Mouse (Mus musculus) megakaryocyte, embryonic 14.5 days (primary cell): ENCODE data around the gene Dock9. TPM values are rescaled to one million over a fixed set of nuclear protein-coding genes. Genes with fewer than 3 reads are reported as not detected.

ENCODE experiments used
- H3K27me3 ChIP-seq: replicated peaks from 2 replicates; pipeline ENCODE3; 2012; ENCODE audit warnings: inconsistent platforms
- H3K36me3 ChIP-seq: replicated peaks from 2 replicates; pipeline ENCODE3; 2012; ENCODE audit warnings: low read length, inconsistent platforms, mixed read lengths
- H3K4me1 ChIP-seq: 2 replicates; pipeline ENCODE4 v1.6.1; 2012; ENCODE audit warnings: inconsistent platforms
- H3K4me3 ChIP-seq: replicated peaks from 2 replicates; pipeline ENCODE3; 2012; ENCODE audit warnings: moderate library complexity, mild to moderate bottlenecking, inconsistent platforms
- H3K9me3 ChIP-seq: 2 replicates; pipeline ENCODE4 v1.6.1; 2012; ENCODE audit warnings: inconsistent platforms
- FLI1 ChIP-seq: IDR thresholded peaks from 2 replicates; pipeline ENCODE4 v1.6.1; 2012; ENCODE audit warnings: low read length, inconsistent platforms, mixed read lengths
- GATA1 ChIP-seq: IDR thresholded peaks from 3 replicates; pipeline ENCODE4 v1.6.1; 2012; ENCODE audit warnings: mixed read lengths, low read length, inconsistent platforms, borderline replicate concordance
- polyA plus RNA-seq: library from polyadenylated mRNA; stranded (reverse); fragments of >175 nt; gene quantifications from 2 replicates; pipeline ENCODE4 v1.2.3, GENCODE M21; 2012; ENCODE audit warnings: low replicate concordance; ENCODE audit not compliant: insufficient read depth

Gene Dock9
- polyA plus RNA-seq, result 0.13 TPM in 1 of 2 replicates, not detected in the other

GRCm38 (mm10) chr14:121797457-121798410 lies at the start of gene Dock9:
Gene Dock9, minus strand, starts transcription at chr14:121797837.
- no peaks in the 10 kb centered on the region for H3K36me3 ChIP-seq
- H3K4me3 ChIP-seq, result peak within 1 kb of the TSS; percentile 95
- H3K27me3 ChIP-seq, result peaks cover 41% of the 10 kb centered on the region
- TF ChIP-seq GATA1, result no peak
- TF ChIP-seq FLI1, result no peak
- H3K4me1 ChIP-seq, result peaks cover 18% of the 10 kb centered on the region
- H3K9me3 ChIP-seq, result no peaks in the 10 kb centered on the region

GRCm38 (mm10) chr14:121844486-121844885 lies 46.8 kb upstream of the Dock9 start:
- Histone ChIP-seq H3K9me3 (peaks cover 19% of the 10 kb centered on the region), H3K4me3 (no peak overlapping the region), H3K4me1 (no peaks in the 10 kb centered on the region), H3K27me3 (peaks cover 2% of the 10 kb centered on the region), H3K36me3 (no peaks in the 10 kb centered on the region)
- TF ChIP-seq GATA1 (no peak), FLI1 (no peak)

- H3K9me3 ChIP-seq, result peaks cover 52% of the 10 kb centered on the region
- TF ChIP-seq GATA1, result no peak
- TF ChIP-seq FLI1, result no peak
- no peak overlapping the region for H3K4me3 ChIP-seq
- no peaks in the 10 kb centered on the region for H3K4me1 ChIP-seq
- no peaks in the 10 kb centered on the region for H3K36me3 ChIP-seq
- no peaks in the 10 kb centered on the region for H3K27me3 ChIP-seq
These were observed 42.6 kb upstream of the Dock9 start for GRCm38 (mm10) chr14:121840217-121840616.

- Histone ChIP-seq H3K4me1 (no peaks in the 10 kb centered on the region), H3K9me3 (peaks cover 59% of the 10 kb centered on the region), H3K36me3 (no peaks in the 10 kb centered on the region), H3K4me3 (no peak overlapping the region), H3K27me3 (no peaks in the 10 kb centered on the region)
- no peak for TF ChIP-seq GATA1
- no peak for TF ChIP-seq FLI1
These were observed 40.5 kb upstream of the Dock9 start for GRCm38 (mm10) chr14:121838161-121838560.

GRCm38 (mm10) chr14:121833001-121833520 lies 35.4 kb upstream of the Dock9 start:
- Histone ChIP-seq H3K27me3 (no peaks in the 10 kb centered on the region), H3K4me3 (no peak overlapping the region), H3K36me3 (no peaks in the 10 kb centered on the region), H3K4me1 (no peaks in the 10 kb centered on the region), H3K9me3 (peaks cover 32% of the 10 kb centered on the region)
- TF ChIP-seq FLI1 (no peak), GATA1 (no peak)

- peaks cover 11% of the 10 kb centered on the region for H3K9me3 ChIP-seq
- H3K4me1 ChIP-seq, result no peaks in the 10 kb centered on the region
- no peak overlapping the region for H3K4me3 ChIP-seq
- TF ChIP-seq FLI1 (no peak), GATA1 (no peak)
- H3K27me3 ChIP-seq, result no peaks in the 10 kb centered on the region
- no peaks in the 10 kb centered on the region for H3K36me3 ChIP-seq
These were observed 32.3 kb upstream of the Dock9 start for GRCm38 (mm10) chr14:121829816-121830442.

- Histone ChIP-seq H3K4me1 (no peaks in the 10 kb centered on the region), H3K4me3 (no peak overlapping the region), H3K27me3 (no peaks in the 10 kb centered on the region), H3K36me3 (no peaks in the 10 kb centered on the region), H3K9me3 (0 out of 2 replicates have a peak, but pooled peaks cover 3% of the 10 kb centered on the region)
- no peak for TF ChIP-seq GATA1
- TF ChIP-seq FLI1, result no peak
These were observed 29.5 kb upstream of the Dock9 start for GRCm38 (mm10) chr14:121827091-121827490.

GRCm38 (mm10) chr14:121825521-121826445 lies 28.1 kb upstream of the Dock9 start:
- TF ChIP-seq GATA1 (no peak), FLI1 (no peak)
- no peaks in the 10 kb centered on the region for H3K27me3 ChIP-seq
- H3K9me3 ChIP-seq, result no peaks in the 10 kb centered on the region
- no peaks in the 10 kb centered on the region for H3K36me3 ChIP-seq
- H3K4me1 ChIP-seq, result no peaks in the 10 kb centered on the region
- no peak overlapping the region for H3K4me3 ChIP-seq
